Mouse (Mus musculus): ENCODE measurements at regions not wholly inside any gene's neighbourhood (a gene's known extent, or its start where the extent isn't known, plus 50 kb on each side); places are given as distances from the start of the nearest gene placed in this dataset.

DNA sequence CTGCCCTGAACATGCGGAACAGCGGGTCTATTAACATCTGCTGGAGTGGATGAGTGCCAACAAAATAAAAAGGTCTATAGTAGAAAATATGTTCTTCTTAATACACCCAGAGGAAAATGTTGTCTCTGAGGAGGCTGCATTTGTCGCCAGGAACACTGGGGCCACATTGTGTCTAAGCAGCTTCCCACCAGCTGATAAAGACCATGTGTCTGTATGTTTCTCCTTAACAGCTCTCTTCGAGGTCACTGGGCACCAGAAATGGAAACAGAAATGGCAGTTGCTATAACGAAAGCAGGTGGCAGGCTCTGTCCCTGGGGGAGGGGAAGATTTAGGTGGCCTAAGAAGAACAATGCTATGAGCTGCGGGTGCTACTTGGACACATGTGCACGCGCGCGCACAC, 159.4 kb downstream of the Ly86 start:
- no peak for DNase-seq

DNA sequence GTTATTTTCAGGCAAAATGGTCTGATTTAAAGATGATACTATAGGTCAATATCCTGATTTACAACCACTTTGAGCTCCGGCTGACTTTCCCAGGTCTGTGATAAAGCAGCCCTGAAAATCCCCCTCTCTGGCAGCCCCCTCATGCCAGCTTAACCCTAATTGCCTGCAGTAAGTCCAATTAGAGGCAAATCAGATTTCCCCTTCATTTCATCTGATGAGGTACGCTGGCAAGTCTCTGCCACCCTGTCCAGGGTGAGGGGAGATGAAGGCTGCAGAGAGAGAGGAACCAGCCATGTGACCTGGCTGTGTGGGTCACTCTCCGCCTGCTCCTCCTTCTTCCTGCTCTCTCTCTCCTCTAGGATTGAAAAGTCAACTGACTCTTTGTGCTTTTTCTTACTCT, 160.6 kb downstream of the Ly86 start:
- no peak for DNase-seq

DNA sequence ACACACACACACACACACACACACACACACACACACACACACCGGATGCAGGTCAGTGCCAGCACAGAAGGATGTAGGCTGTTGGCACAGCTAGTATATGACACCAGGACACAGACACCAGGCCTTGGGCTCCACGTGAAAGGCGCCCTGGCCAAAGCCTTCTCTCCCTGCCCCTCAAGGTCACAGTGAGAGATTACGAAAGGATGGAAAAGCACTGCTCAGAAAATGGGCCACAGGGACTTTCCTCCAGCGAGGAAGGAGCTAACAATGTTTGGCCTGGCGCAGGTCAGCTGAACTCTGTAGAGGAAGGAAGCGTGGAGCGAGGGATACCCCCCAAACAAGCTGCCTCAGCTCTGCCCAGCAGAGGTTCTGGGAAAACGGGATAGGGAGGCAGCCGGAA, 161.0 kb downstream of the Ly86 start:
- no peak for DNase-seq

DNA sequence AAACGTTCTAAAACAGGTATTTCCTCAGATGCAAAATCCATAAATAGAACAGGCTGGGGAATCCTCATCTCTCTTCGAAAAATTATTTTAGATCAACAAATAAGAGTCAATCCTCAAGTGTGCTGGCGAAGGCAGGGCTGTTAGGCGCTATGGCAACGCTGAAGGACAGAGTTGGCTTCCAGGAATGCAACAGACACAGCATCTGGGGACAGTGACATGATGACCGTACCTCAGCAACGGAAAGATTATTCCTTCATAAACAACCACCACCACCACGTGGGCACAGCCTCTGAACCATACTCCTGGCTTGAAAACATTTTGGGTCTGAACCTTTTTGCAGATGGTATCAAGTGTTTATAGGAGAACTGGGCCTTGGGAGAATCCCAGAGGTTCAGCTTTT, 161.7 kb downstream of the Ly86 start:
- DNase-seq, result no peak

DNA sequence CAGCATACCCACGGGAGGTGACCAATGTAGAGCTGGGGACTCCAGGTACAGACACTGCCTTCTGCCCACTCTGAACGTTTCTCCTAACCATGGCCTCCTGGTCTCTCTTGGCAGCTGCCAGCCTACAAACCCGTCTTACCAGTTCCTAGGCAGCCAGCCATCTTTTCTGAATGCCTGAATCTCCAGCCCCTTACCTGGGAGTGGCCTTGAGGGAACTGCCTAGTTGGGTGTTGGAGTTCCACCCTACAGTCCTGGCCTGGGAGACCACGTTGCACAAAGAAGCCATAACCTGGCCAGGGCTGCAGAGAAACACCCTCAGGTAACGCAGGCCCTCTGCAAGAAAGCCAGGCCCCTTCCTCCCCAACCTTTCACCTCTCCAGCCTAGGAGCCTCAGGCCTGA, 162.1 kb downstream of the Ly86 start:
- DNase-seq, result no peak

DNA sequence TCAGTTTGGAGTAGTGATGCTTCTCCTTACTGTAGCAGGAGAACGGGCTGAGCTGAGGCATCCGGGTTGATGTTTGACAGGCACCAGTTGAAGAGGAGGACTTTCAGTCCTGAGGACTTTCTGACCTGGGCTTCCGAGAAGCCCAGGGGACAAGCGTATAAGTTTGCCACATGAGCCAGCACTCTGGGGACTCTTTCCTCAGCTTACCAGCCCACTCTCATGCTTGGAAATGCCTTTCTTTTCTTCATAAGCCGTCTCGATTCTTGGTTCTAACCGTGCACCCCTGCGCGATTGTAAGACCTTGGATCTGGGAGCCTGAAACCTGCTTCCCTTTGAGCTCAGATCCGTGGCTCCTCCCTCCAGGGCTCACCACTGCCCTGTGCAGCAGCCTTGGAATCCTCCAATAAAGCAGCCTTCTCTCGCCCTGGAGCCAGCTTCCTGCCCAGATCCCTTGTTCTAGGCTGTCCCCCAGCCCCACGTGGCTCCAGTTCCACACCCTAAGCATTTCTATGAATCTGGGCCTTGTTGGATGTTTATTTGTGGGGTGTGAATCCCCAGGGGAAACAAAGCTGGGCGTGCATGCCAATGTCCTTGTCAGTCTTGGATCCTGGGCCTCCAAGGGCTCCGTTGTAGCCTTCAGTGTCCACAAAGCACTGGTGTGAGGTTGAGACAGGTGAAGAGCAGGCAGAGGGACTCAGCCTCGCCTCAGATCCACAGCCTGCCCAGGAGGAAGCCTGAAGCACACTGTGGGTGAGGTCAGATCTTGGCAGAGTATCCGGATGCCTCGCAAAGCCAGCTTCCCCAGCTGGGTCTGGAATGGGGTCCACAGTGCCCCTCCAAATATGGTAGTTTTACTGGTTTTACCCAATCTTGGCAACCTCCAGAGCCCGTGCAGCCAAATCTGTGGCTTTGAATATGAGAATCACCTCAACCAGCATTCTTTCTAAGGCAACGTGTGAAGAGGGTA, 163.7 kb downstream of the Ly86 start:
- DNase-seq, result no peak

DNA sequence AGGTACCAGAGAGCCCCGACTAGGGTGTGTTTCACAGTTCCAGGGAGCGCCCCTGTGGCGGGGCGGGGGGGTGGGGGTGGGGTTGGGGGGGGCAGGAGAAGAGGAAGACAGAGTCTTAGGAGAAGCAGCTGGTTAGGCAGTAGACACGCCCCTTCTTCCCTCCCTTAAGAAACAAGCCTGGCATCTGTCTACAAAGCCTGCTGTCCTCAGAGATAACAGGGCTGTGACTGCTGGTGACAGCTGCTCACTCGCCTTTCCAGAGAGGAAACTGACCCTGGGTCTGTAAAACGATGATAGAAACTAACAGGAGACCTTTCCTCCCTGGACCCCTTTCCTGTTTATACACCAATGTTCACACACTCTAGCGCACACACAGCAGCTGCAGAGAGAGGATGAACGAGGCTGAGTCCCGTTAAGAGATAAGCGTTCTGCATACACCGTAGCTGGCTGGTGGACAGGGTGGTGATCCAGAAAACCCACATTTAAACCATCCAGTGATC, 164.4 kb downstream of the Ly86 start:
- DNase-seq, result no peak

DNA sequence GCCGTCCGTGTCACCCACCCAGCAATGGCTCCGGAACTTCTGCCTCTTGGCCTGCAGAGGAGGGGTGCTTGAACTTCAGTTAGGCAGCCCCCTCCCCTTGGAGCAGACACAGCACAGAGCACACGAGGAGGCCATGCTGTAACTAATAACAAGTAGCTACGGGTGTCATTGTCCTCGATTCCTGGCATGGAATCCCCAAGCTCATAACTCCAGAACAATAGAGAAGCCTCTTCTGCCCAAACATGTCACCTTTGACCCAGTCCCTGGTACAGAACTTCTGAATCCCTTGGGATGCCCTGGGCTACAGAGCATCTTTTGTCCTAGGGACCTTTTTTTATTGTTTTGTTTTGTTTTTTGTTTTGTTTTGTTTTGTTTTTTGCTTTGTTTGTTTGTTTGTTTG, 165.5 kb downstream of the Ly86 start:
- DNase-seq, result no peak

DNA sequence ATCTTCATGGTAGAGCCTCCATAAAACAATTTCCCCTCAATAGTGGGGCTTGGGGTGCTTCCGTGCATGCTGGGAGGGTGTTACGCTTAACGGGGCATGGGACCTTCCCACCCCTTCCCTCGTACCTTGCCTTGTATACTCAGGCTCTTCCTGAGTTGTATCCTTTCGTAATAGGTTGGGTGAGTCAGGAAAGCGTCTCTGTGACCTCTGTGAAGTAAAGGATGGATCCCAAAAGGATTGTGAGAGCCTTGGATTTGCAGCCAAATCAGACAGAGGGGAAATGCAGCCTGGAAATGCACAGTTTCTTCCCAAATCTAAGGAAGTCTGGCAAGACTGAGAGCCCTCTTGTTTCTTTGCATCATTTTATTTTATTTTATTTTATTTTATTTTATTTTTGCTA, 166.0 kb downstream of the Ly86 start:
- no peak for DNase-seq

DNA sequence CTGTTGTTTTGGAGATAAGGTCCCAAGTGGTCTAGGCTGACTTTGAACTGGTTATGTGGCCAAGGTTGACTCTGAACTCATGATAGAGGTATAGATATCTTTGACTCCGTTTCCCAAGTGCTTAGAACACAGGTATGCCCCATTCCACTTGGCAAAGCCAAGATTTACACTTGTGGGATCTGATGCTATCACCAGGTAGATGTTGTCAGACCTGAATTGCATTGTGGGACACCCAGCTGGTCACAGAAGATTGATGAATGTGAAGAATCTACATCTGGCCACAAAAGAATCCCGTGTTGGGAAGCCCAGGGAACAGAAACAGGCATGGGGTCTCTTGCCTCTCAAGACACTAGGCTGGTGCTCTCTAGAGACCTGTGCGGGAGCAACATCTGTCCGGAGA, 166.4 kb downstream of the Ly86 start:
- no peak for DNase-seq

DNA sequence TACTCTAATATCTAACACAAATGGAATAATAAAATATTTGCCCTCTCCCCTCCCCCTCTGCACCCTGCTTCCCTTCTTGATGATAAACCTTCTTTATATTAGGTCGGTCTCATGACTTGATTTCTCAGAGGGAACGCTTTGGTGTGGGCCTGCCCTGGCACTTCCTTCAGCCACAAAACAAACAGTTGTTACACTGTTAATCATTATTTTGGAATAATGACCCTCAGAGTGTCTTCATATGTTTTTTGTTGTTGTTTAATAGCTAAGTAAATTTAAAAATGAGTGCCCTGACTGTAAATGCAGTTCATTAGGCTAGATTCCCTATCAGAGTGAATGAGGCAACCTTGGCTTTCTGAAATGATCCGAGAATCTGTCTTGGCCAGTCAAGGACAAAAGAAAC, 167.8 kb downstream of the Ly86 start:
- no peak for DNase-seq

DNA sequence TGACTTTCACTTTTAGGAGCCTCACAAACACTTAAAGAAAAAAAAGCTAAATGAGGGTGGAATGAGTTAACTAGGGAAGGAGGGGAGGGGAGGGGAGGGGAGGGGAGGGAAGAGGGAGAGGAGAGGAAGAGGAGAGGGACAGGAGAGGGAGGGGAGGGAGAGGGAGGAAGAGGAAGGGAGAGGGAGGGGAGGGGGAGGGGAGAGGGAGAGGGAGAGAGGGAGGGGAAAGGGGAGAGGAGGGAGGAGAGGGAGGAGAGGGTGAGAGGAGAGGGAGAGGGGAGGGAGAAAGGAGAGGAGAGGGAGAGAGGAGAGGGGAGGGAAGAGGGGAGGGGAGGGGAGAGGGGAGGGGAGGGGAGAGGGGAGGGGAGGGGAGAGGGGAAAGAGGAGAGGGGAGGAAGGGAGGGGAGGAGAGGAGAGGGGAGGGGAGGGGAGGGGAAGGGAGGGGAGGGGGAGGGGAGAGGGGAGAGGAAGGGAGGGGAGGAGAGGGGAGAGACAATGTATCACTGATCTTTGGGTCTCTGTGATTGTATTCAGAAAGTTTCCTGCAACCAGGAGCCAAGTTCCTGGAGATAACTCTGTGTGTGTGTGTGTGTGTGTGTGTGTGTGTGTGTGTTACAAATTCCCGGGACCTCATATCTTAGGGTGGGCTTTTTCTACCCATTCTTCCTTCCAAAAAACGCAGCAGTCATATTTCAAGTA, 168.3 kb downstream of the Ly86 start:
- DNase-seq, result no peak

DNA sequence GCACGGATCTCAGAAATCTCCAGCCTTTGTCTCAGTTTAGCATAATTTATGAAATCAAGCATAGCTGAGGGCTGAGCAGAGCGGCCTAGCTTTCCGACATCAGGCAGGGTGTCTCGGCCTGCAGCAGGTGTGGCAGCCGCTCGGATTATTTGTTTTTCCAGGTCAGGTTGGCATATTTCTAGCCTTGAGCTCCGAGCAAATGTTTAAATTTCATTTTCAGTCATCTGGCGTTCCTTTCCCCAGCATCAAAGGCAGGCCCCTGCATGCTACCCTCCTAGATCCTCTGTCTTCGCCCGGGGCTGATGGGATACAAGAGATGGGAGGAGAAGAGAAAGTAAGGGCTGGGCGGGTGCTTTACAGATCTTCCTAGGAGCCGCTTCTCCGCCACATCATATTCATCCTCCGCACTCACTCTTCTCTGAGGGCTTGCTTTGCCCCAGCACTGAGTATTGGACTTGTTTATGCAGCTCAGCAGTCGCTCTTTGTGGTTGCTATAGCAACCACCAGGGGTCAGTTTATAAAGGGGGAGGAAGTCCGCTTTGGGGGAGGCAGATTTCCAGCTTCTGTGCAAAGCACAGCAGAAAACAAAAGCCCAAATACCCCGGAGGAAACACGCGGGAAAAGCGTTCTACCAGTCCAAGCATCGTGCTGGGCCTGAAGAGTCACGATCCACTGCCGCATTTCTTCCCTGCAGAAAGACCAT, 169.0 kb downstream of the Ly86 start:
- peak; percentile 21 to 24 for DNase-seq

DNA sequence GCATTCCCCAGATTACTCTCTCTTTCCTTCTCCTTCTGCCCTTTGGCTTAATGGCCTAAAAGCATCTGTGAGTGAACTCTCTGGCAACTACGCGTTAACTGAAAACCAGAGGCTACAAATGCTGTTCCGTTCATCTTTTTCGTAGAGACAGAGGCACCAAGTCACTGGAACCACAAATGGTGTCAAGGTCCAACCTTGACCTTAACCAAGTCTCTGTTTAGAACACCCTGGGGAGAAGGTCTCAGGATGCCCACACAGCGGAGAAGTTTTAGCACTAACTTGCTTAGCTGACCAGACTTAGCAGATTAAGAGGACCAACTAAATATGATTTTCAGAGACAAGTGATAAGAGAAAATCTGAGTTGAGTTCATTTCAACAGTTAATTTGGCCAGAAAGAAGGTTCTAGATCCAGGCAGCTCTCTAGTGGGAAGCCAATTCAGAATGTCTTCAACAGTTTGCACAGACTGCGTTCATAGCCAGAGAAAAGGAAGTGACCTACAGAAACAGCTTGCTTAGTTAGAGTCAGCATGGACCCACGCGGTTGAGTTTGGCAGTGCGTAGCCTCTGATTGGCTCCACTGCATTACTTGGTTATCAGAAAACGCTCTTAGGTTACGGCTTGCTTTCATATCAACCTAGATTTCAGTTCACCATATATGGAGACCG, 169.8 kb downstream of the Ly86 start:
- no peak for DNase-seq

DNA sequence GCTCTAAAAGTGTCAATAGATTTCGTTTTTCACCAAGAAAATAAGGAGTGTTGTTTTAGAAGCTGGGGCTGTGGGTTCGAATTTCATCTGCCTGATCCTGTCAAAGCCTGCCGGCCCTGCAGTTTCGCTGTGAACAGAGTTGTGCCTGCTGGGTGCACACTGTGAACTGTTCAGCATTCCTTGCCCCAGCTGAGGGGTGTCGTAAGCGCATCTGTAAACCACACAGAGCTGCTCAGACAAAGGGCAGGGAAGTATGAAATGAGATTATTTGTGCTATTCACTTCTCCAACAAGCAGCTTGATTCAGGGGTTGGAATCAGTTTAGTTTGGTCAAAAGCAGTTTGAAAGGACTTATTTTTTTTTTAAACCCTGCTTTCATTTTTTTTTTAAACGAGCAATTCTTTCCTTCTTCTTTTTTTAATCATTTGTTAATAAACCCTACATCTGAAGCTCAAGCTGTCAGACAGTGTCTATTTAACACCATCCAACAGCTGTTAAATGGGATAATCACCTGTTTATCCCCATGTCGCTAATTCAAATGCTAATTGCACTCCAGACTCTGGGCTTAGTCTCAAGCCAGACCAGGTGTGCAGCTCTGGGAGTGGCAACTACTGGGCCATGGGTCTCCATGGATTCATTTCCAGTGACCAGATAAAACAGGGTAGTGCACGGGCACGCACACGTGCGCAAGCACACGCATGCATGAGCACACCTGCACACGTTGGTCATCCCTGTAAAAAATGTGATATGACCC, 172.2 kb downstream of the Ly86 start:
- no peak for DNase-seq

DNA sequence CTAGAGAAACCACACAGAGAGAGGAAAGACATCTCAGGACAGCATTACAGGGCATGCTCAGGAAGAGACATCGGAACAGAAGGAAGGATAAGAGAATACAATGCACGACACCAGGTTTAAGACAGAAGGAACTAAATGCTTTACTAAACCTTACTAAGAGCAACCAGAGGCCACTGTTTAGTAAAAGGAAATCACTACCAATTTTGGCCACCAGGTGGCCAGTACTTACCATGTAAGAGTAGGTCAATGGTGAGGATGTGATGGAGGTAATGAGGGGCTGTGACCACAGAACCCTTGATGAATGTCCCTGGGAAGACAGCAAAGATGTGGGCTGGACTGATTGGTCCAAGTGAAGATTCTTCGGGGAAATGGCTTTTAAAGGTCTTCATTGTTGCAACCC, 174.9 kb downstream of the Ly86 start:
- no peak for DNase-seq

DNA sequence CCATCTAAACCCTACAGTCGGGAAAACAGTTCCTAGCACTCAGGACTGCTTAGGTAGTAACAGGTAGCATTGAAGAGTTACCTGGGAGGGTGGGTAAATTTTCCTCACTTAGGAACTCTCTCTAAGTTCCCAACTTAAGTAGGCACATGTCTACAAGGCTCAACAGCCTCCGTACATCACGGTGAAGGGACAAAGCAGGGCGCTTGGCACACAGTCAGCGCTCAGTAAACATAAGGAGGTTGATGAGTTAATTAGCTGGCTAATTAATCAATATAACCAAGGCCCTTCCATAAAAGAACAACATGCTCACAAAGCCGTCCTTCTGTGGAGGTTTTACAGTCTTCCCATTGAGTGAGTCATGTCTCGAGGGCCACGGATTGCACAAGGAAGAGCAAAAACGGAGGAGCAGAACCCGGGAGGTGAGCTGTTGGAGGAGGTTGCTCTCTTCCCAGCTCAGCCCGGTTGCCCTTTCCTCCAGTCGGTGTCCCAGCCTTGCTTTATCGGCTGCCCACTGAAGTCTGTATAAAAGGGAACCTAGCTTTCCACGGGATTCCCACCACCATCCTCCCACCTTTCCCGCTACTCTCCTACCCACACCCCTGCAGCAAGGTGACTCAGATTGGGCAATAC, 180.2 kb downstream of the Ly86 start:
- DNase-seq, result no peak

DNA sequence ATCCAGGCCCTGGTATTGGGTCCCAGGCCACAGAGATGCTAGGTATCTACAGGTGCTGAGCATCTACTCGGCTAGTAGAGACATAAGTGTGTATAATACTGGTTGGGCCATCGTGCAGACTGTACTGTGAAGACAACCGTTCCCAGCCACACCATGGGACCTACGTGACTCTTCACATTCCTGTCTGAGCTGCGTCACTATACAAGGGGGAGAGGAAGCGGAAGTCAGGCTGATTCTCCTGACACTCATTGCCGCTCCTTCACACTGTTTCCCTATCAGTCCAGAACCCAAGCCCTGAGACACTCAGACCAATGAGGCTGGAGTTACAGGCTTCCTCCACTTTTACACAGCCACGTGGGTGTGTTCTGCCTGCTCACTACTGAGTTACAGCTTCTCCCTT, 181.1 kb downstream of the Ly86 start:
- DNase-seq, result no peak

DNA sequence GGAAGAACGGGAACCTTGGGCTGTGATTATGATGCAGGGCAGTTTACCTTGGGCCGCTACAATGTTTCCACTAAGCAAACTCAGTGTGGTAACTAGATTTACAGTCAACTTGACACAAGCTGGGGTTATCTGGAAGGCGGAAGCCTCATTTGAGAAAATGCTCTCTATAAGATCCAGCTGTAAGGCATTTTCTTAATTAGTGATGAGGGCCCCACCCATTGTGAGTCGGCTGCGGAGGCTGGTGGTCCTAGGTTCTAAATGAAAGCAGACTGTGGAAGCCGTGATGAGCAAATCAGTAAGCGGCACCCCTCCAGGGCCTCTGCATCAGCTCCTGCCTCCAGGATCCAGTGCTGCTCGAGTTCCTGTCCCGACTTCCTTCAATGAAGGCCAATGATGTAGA, 183.4 kb downstream of the Ly86 start:
- no peak for DNase-seq

DNA sequence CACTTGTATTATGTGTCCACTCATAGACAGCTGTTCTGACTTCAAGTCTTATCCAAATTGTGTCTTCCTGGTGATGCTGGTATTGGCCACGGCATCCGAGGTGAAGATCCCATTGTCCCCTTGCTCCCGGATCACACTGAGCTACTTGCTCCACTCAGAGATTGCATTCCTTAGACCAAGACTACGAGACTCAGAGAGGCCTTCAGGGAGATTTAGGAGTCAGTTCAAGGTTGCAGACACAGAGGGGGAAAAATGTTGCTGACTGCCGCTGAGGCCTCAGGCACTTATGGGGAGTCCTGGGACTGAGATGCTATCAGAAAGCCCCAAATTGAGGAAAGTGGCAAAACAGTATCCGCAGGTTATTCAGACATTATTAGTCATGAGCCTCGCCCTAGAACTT, 183.9 kb downstream of the Ly86 start:
- no peak for DNase-seq

DNA sequence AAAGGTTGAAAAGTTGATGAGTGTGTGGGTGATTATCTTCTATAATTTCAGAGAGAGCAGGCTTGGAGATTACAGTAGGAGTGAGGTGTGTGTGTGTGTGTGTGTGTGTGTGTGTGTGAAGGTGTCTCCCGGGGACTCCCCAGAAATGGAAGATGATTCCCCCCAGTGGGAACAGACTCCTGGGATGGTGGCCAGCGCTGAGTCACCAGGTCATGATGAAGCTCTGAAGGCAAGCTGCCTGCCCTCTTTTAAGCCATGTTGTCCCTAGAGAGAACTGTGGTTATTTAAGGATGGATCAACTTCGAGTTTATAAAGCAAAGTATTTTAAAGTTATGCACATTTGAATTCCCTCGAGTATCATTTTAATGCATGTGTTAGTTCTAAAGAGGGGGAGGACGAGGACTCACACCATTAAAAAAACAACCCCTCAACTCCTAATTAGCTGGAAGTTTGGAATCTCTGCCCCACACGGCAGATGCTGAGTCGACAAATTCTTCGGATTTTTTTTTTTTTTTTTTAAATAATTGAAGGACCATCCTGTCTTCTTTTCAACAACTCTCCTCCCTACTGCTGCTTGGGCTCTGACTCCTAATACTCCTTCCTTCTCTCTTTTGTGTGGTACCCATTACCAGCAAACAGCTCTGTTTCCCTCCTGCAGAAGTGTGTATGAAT, 186.6 kb downstream of the Ly86 start:
- no peak for DNase-seq
